Mouse (Mus musculus): ENCODE data around the gene Tmem189. TPM values are rescaled to one million over a fixed set of nuclear protein-coding genes. Genes with fewer than 3 reads are reported as not detected.

The Tmem189 gene
- polyA plus RNA-seq, 1 experiment from 2014 or later = 31.5 TPM

GRCm38 (mm10) chr2:167669398-167669797 lies 20.2 kb downstream of the Tmem189 start:
- Histone ChIP-seq H3K9ac (replicated peaks) (no peak overlapping the region), H3K27me3 (peaks cover 3% of the 10 kb centered on the region; the same call in 1 of the 2 replicates), H3K36me3 (no peaks in the 10 kb centered on the region), H3K27ac (replicated peaks) (no peak overlapping the region), H3K9me3 (no peaks in the 10 kb centered on the region), H3K4me3 (no peak overlapping the region), H3K4me1 (no peaks in the 10 kb centered on the region), H3K4me2 (replicated peaks) (no peak overlapping the region)
- ATAC-seq (replicated peaks) = no peak
- WGBS = 82% methylated on average over 4 of the region's 4 CpGs

- Histone ChIP-seq H3K9ac (replicated peaks) (no peak overlapping the region), H3K9me3 (no peaks in the 10 kb centered on the region), H3K4me2 (replicated peaks) (no peak overlapping the region), H3K4me1 (no peaks in the 10 kb centered on the region), H3K27me3 (peaks cover 3% of the 10 kb centered on the region; the same call in 1 of the 2 replicates), H3K36me3 (no peaks in the 10 kb centered on the region), H3K4me3 (no peak overlapping the region), H3K27ac (replicated peaks) (no peak overlapping the region)
- WGBS = 89% methylated on average over 5 of the region's 5 CpGs
- no peak for ATAC-seq (replicated peaks)
Measured at GRCm38 (mm10) chr2:167668426-167668825, 21.2 kb downstream of the Tmem189 start.

DNA sequence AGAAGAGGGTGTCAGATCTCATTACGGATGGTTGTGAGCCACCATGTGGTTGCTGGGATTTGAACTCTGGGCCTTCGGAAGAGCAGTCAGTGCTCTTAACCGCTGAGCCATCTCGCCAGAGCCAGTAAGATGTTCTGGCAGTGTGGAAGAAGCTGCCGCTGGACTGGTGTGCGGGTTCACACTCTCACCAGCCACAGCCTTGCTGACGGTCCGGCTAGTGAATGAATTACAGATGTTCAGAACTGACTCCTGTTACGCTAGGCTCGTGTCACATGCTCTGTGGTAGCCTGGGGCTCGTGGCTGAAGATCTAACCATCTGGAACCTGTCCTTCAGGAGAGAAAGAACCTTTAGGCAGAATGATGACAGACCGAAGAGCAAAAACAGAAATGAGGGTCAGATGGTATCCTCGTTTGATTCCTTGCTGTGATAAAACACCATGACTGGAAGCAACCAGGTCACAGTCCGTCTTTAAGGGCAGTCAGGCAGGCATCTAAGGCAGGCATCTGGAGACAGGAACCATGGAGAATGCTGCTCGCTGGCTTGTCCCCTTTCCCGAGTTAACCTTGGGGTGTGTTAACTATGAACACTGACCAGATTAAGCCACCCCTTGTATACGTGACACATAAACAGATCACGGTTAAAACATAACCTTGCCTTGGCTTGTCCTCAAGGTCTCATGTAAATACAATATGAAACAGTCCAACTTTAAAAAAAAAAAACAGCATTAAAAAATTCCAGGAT lies 23.5 kb downstream of the Tmem189 start:
- 84% methylated on average over 18 of the region's 18 CpGs for WGBS
- ATAC-seq (replicated peaks) = no peak
- no peak overlapping the region for H3K27ac ChIP-seq (replicated peaks)

GRCm38 (mm10) chr2:167662713-167663112 lies 26.9 kb downstream of the Tmem189 start:
- no peak for ATAC-seq (replicated peaks)
- peaks cover 8% of the 10 kb centered on the region; the same call in 1 of the 2 replicates for H3K27me3 ChIP-seq
- peaks cover 28% of the 10 kb centered on the region for H3K4me1 ChIP-seq
- no peak overlapping the region for H3K4me3 ChIP-seq
- H3K36me3 ChIP-seq = no peaks in the 10 kb centered on the region
- WGBS = 55% methylated on average over 6 of the region's 6 CpGs
- no peak overlapping the region for H3K4me2 ChIP-seq (replicated peaks)
- no peak overlapping the region for H3K27ac ChIP-seq (replicated peaks)
- H3K9me3 ChIP-seq = no peaks in the 10 kb centered on the region
- H3K9ac ChIP-seq (replicated peaks) = no peak overlapping the region

More for the DNA sequence above, 23.5 kb downstream of the Tmem189 start:
- peaks cover 8% of the 10 kb centered on the region; the same call in 1 of the 2 replicates for H3K27me3 ChIP-seq
- no peaks in the 10 kb centered on the region for H3K36me3 ChIP-seq
- no peaks in the 10 kb centered on the region for H3K9me3 ChIP-seq
- H3K4me3 ChIP-seq = no peak overlapping the region
- no peak overlapping the region for H3K4me2 ChIP-seq (replicated peaks)
- H3K9ac ChIP-seq (replicated peaks) = no peak overlapping the region
- H3K4me1 ChIP-seq = peaks cover 7% of the 10 kb centered on the region

DNA sequence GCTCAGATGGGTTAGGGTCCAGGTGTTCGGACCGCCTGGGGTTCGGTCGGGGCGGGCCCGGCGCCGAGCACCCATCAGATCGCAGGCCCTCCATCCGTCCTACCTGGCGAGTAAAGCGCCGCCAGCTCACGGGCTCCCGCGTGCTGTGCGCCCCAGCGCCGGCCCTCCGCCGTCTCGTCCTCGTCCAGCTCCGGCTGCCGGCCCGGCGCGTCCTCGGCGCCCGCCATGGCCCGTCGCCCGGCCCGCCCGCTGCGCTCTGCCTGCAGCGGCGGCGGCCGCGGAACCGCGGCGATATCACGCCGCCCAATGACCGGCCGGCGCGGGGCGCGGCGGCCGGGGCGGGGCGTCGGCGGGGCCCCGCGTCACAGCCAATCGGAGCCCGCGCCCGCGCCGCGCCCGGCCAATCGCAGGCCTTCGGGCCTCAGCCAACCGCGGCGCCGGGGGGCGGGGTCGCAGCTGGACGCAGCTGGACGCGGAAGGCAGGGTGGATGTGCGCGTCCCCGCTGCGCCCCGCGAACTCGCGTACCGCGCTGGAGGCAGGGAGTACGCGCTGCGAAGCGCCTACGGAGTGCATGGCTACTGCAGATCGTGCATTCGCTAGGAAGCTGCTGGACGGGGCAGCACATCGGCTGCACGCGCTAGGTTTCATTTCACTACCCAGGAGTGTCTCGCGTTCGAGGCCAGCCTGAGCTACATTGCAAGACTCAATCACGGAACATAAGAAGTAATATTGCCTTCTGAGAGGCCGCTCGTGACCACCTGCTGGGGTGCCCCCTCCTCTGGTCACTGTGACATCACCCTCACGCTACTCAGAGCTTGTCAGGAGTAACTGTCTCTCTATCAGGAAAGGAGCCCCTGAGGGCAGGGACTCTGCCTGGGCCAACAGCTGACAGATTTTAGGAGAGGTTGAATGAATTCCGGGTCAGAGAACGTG lies 28.1 kb downstream of the Tmem189 start, which contains the start of gene Gm20431:
TSS of gene Gm20431 (minus strand) at position 227 of the 934 bp plus-strand sequence.
- Histone ChIP-seq H3K9me3 (no peaks in the 10 kb centered on the region), H3K27me3 (peaks cover 8% of the 10 kb centered on the region; the same call in 1 of the 2 replicates), H3K36me3 (no peaks in the 10 kb centered on the region), H3K9ac (replicated peaks) (peak within 1 kb of the TSS; percentile 83), H3K4me2 (replicated peaks) (peak within 1 kb of the TSS; percentile 88), H3K4me1 (peaks cover 28% of the 10 kb centered on the region), H3K4me3 (peak within 1 kb of the TSS; percentile 88), H3K27ac (replicated peaks) (peak within 1 kb of the TSS; percentile 31; the same call in 1 of the 2 replicates)
- WGBS = under 1% methylated on average over 94 of the region's 110 CpGs
- peak; percentile 93 for ATAC-seq (replicated peaks)

GRCm38 (mm10) chr2:167660611-167660971 lies 29.0 kb downstream of the Tmem189 start:
- Histone ChIP-seq H3K4me2 (replicated peaks) (peak overlapping the region; percentile 88), H3K4me1 (peaks cover 28% of the 10 kb centered on the region), H3K4me3 (peak overlapping the region; percentile 88), H3K36me3 (no peaks in the 10 kb centered on the region), H3K27me3 (peaks cover 8% of the 10 kb centered on the region; the same call in 1 of the 2 replicates), H3K9ac (replicated peaks) (peak overlapping the region; percentile 83), H3K9me3 (no peaks in the 10 kb centered on the region), H3K27ac (replicated peaks) (no peak overlapping the region)
- ATAC-seq (replicated peaks) = peak; percentile 19; the same call in 1 of the 2 replicates
- WGBS = under 1% methylated on average over 12 of the region's 12 CpGs

DNA sequence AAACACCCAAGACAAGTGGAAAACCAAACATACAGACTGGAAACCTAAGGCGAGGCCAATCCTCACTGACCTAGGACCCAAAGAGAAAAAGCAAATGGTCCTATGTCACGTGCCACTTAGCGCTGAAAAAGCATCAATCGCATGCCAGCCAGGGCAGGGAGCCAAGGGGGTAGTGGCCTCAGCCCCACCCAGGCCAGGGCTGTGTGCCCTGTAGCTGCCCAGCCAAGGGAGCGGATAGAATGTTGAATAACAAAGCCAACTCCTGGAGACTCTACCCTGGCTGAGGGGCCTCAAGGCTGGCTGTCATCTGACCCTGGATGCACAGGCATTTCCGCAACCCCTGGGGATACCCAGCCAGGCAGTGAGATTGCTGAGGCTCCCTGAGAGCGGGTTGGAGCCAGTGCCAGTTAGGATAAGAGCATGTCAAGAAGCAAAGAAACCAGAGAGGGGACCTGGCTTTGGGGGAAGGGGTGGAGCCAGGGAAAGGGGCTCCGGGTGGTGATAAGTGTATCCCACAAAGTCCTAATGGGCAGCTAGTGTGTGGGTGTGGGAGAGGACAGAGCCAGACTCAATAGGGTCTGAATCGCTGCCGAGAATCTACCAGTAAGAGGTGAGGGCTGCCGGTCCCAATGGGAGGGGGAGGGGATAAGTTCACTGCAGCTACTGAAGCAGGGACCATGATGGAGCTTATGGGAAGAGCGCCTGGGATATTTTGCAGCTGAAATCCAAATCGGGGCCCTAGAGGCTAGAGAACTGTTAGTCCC lies 29.6 kb downstream of the Tmem189 start:
- Histone ChIP-seq H3K36me3 (no peaks in the 10 kb centered on the region), H3K9me3 (no peaks in the 10 kb centered on the region), H3K4me2 (replicated peaks) (peak overlapping the region; percentile 88), H3K4me3 (peak overlapping the region; percentile 88), H3K27ac (replicated peaks) (no peak overlapping the region), H3K27me3 (peaks cover 8% of the 10 kb centered on the region; the same call in 1 of the 2 replicates), H3K9ac (replicated peaks) (peak overlapping the region; percentile 83), H3K4me1 (peaks cover 28% of the 10 kb centered on the region)
- ATAC-seq (replicated peaks) = peak; percentile 1; the same call in 1 of the 2 replicates
- WGBS = 21% methylated on average over 13 of the region's 13 CpGs

GRCm38 (mm10) chr2:167659177-167659846 lies 30.3 kb downstream of the Tmem189 start:
- H3K27me3 ChIP-seq = peaks cover 6% of the 10 kb centered on the region; the same call in 1 of the 2 replicates
- peaks cover 28% of the 10 kb centered on the region for H3K4me1 ChIP-seq
- H3K36me3 ChIP-seq = no peaks in the 10 kb centered on the region
- H3K9me3 ChIP-seq = no peaks in the 10 kb centered on the region
- 0 out of 2 replicates have a peak overlapping the region, but pooled peaks have one; percentile 88 for H3K4me3 ChIP-seq
- no peak overlapping the region for H3K27ac ChIP-seq (replicated peaks)
- no peak overlapping the region for H3K9ac ChIP-seq (replicated peaks)
- WGBS = 84% methylated on average over 10 of the region's 10 CpGs
- 0 out of 2 replicates have a peak overlapping the region, but pooled peaks have one; percentile 88 for H3K4me2 ChIP-seq (replicated peaks)
- no peak for ATAC-seq (replicated peaks)

GRCm38 (mm10) chr2:167658712-167659111 lies 30.9 kb downstream of the Tmem189 start:
- H3K4me2 ChIP-seq (replicated peaks) = no peak overlapping the region
- no peaks in the 10 kb centered on the region for H3K9me3 ChIP-seq
- 82% methylated on average over 11 of the region's 11 CpGs for WGBS
- ATAC-seq (replicated peaks) = no peak
- no peaks in the 10 kb centered on the region for H3K36me3 ChIP-seq
- H3K27ac ChIP-seq (replicated peaks) = no peak overlapping the region
- no peak overlapping the region for H3K9ac ChIP-seq (replicated peaks)
- H3K27me3 ChIP-seq = peaks cover 6% of the 10 kb centered on the region; the same call in 1 of the 2 replicates
- no peak overlapping the region for H3K4me3 ChIP-seq
- peaks cover 28% of the 10 kb centered on the region for H3K4me1 ChIP-seq

DNA sequence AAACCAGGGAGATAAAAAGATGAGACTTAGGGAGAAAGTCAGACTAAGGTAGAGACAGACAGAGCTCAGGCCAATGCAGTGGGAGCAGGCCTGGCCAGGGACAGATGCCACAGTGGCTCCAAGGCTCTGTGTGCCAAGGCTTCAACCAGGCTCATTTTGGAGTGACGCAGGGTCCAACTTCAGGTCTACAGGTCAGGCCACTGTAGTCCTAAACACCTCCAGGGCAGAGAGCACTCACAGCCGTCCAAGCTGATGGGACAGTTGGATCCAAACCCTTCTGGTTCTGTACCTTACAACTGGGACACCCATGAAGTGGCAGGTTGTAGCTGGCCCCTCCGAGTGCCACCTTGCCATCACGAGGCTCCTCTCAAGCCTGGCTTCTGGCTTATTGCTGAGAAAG lies 31.6 kb downstream of the Tmem189 start:
- Histone ChIP-seq H3K4me1 (peaks cover 28% of the 10 kb centered on the region), H3K9me3 (no peaks in the 10 kb centered on the region), H3K4me2 (replicated peaks) (no peak overlapping the region), H3K9ac (replicated peaks) (no peak overlapping the region), H3K36me3 (no peaks in the 10 kb centered on the region), H3K4me3 (no peak overlapping the region), H3K27me3 (peaks cover 6% of the 10 kb centered on the region; the same call in 1 of the 2 replicates), H3K27ac (replicated peaks) (no peak overlapping the region)
- ATAC-seq (replicated peaks) = no peak
- 92% methylated on average over 4 of the region's 4 CpGs for WGBS

All from forebrain, embryonic 15.5 days (tissue).